Mouse (Mus musculus) neural tube, embryonic 12.5 days (tissue): ENCODE results near the gene Wasf2. TPM values are rescaled to one million over a fixed set of nuclear protein-coding genes. Genes with fewer than 3 reads are reported as not detected.
A peak's percentile ranks its signal among the peaks of the same experiment; 100 is the strongest.

Source experiments
- ATAC-seq: fragments of 200-750 bp; cut with Nextera tagmentation; 2 replicates; pipeline ENCODE4 v1.8.0; 2017; ENCODE audit warnings: low read depth, mild to moderate bottlenecking, moderate TSS enrichment, moderate library complexity; ENCODE audit not compliant: low FRiP score
- H3K27ac ChIP-seq: fragments of 300-500 bp; sonication (generic); 2 replicates; pipeline ENCODE4 v1.5.1; 2016
- H3K27me3 ChIP-seq: fragments of 300-500 bp; sonication (generic); replicated peaks from 2 replicates; pipeline ENCODE4 v1.6.1; 2016; ENCODE audit warnings: mild to moderate bottlenecking
- H3K36me3 ChIP-seq: fragments of 300-500 bp; sonication (generic); 2 replicates; pipeline ENCODE4 v1.6.1; 2016; ENCODE audit warnings: mild to moderate bottlenecking
- H3K4me1 ChIP-seq: fragments of 300-500 bp; sonication (generic); 2 replicates; pipeline ENCODE4 v1.6.1; 2016
- H3K4me2 ChIP-seq: fragments of 300-500 bp; sonication (generic); replicated peaks from 2 replicates; pipeline ENCODE4 v1.6.1; 2016; ENCODE audit warnings: mild to moderate bottlenecking
- H3K4me3 ChIP-seq: fragments of 300-500 bp; sonication (generic); 2 replicates; pipeline ENCODE4 v1.5.1; 2016
- H3K9ac ChIP-seq: fragments of 300-500 bp; sonication (generic); 2 replicates; pipeline ENCODE4 v1.6.1; 2016; ENCODE audit warnings: mild to moderate bottlenecking
- H3K9me3 ChIP-seq: fragments of 300-500 bp; sonication (generic); 2 replicates; pipeline ENCODE4 v1.6.1; 2016; ENCODE audit warnings: mild to moderate bottlenecking
- WGBS: fragments of 180-500 bp; shearing (Covaris S2); methylation state at CpG from one replicate; pipeline ENCODE4 v1.1.7; 2016; 5-methylcytosine and 5-hydroxymethylcytosine counted together
- polyA plus RNA-seq: library from polyadenylated mRNA; unstranded; fragments of >200 nt; fragmentation: Nextera tagmentation; extraction: Ambion mirVana; gene quantifications from 2 replicates; pipeline ENCODE4 v1.2.1, GENCODE M21; 2016

Wasf2 gene
- polyA plus RNA-seq, 1 experiment from 2014 or later = 30.5 TPM

GRCm38 (mm10) chr4:133117556-133118411, 12.5 kb upstream of the Wasf2 start:
- Histone ChIP-seq H3K9me3 (no peaks in the 10 kb centered on the region), H3K4me3 (no peak overlapping the region), H3K9ac (0 out of 2 replicates have a peak overlapping the region, but pooled peaks have one; percentile 26), H3K27ac (peak overlapping the region; percentile 62), H3K4me1 (peaks cover 23% of the 10 kb centered on the region), H3K27me3 (no peaks in the 10 kb centered on the region), H3K4me2 (peak overlapping the region; percentile 27), H3K36me3 (no peaks in the 10 kb centered on the region)
- WGBS = 35% methylated on average over 18 of the region's 18 CpGs
- ATAC-seq = no peak

GRCm38 (mm10) chr4:133118775-133119375, 11.4 kb upstream of the Wasf2 start:
- Histone ChIP-seq H3K4me1 (peaks cover 23% of the 10 kb centered on the region), H3K27ac (no peak overlapping the region), H3K9ac (no peak overlapping the region), H3K4me2 (no peak overlapping the region), H3K36me3 (no peaks in the 10 kb centered on the region), H3K4me3 (no peak overlapping the region), H3K9me3 (no peaks in the 10 kb centered on the region), H3K27me3 (no peaks in the 10 kb centered on the region)
- ATAC-seq = no peak
- WGBS = 90% methylated on average over 6 of the region's 6 CpGs

- WGBS = 89% methylated on average over 6 of the region's 6 CpGs
- Histone ChIP-seq H3K9me3 (no peaks in the 10 kb centered on the region), H3K36me3 (no peaks in the 10 kb centered on the region), H3K27me3 (no peaks in the 10 kb centered on the region), H3K4me1 (peaks cover 23% of the 10 kb centered on the region), H3K27ac (no peak overlapping the region), H3K4me2 (no peak overlapping the region), H3K4me3 (no peak overlapping the region), H3K9ac (no peak overlapping the region)
- ATAC-seq = no peak
Observed at GRCm38 (mm10) chr4:133119579-133119978, 10.7 kb upstream of the Wasf2 start.

- H3K36me3 ChIP-seq = no peaks in the 10 kb centered on the region
- no peak overlapping the region for H3K4me3 ChIP-seq
- no peak overlapping the region for H3K9ac ChIP-seq
- no peaks in the 10 kb centered on the region for H3K9me3 ChIP-seq
- 11% methylated on average over 11 of the region's 11 CpGs for WGBS
- 0 out of 2 replicates have a peak overlapping the region, but pooled peaks have one; percentile 16 for H3K4me2 ChIP-seq
- H3K27me3 ChIP-seq = no peaks in the 10 kb centered on the region
- no peak for ATAC-seq
- H3K4me1 ChIP-seq = peaks cover 23% of the 10 kb centered on the region
- H3K27ac ChIP-seq = no peak overlapping the region
Observed at GRCm38 (mm10) chr4:133120833-133121321, 9.4 kb upstream of the Wasf2 start.

- peaks cover 22% of the 10 kb centered on the region for H3K4me1 ChIP-seq
- no peak overlapping the region for H3K27ac ChIP-seq
- no peaks in the 10 kb centered on the region for H3K36me3 ChIP-seq
- no peak overlapping the region for H3K4me2 ChIP-seq
- WGBS = 62% methylated on average over 1 of the region's 1 CpGs
- no peaks in the 10 kb centered on the region for H3K27me3 ChIP-seq
- no peak for ATAC-seq
- H3K9ac ChIP-seq = no peak overlapping the region
- H3K4me3 ChIP-seq = no peak overlapping the region
- no peaks in the 10 kb centered on the region for H3K9me3 ChIP-seq
Observed at GRCm38 (mm10) chr4:133121416-133121815, 8.9 kb upstream of the Wasf2 start.

- Histone ChIP-seq H3K27ac (no peak overlapping the region), H3K4me2 (no peak overlapping the region), H3K9me3 (no peaks in the 10 kb centered on the region), H3K4me3 (no peak overlapping the region), H3K4me1 (peaks cover 17% of the 10 kb centered on the region), H3K36me3 (no peaks in the 10 kb centered on the region), H3K27me3 (no peaks in the 10 kb centered on the region), H3K9ac (no peak overlapping the region)
- ATAC-seq = no peak
- WGBS = 43% methylated on average over 5 of the region's 5 CpGs
Observed at GRCm38 (mm10) chr4:133121974-133122637, 8.2 kb upstream of the Wasf2 start.

- no peak for ATAC-seq
- 90% methylated on average over 3 of the region's 3 CpGs for WGBS
- no peaks in the 10 kb centered on the region for H3K27me3 ChIP-seq
Observed at GRCm38 (mm10) chr4:133127079-133127478, 3.2 kb upstream of the Wasf2 start.

GRCm38 (mm10) chr4:133127894-133128293, 2.4 kb upstream of the Wasf2 start:
- H3K4me2 ChIP-seq = no peak overlapping the region
- no peak overlapping the region for H3K9ac ChIP-seq
- no peaks in the 10 kb centered on the region for H3K27me3 ChIP-seq
- ATAC-seq = no peak
- H3K36me3 ChIP-seq = no peaks in the 10 kb centered on the region
- no peak overlapping the region for H3K4me3 ChIP-seq
- no peak overlapping the region for H3K27ac ChIP-seq
- H3K9me3 ChIP-seq = no peaks in the 10 kb centered on the region
- WGBS = 89% methylated on average over 4 of the region's 4 CpGs
- peaks cover 24% of the 10 kb centered on the region for H3K4me1 ChIP-seq

More at GRCm38 (mm10) chr4:133127079-133127478, 3.2 kb upstream of the Wasf2 start:
- H3K9ac ChIP-seq = no peak overlapping the region
- H3K36me3 ChIP-seq = no peaks in the 10 kb centered on the region
- H3K27ac ChIP-seq = no peak overlapping the region
- H3K4me2 ChIP-seq = no peak overlapping the region
- no peaks in the 10 kb centered on the region for H3K9me3 ChIP-seq
- peaks cover 21% of the 10 kb centered on the region for H3K4me1 ChIP-seq
- no peak overlapping the region for H3K4me3 ChIP-seq

GRCm38 (mm10) chr4:133129391-133129790, 914 bp upstream of the Wasf2 start:
- H3K4me1 ChIP-seq = peaks cover 25% of the 10 kb centered on the region
- WGBS = 37% methylated on average over 11 of the region's 11 CpGs
- H3K27me3 ChIP-seq = no peaks in the 10 kb centered on the region
- peak overlapping the region; percentile 47 for H3K9ac ChIP-seq
- H3K27ac ChIP-seq = no peak overlapping the region
- no peaks in the 10 kb centered on the region for H3K36me3 ChIP-seq
- ATAC-seq = no peak
- no peaks in the 10 kb centered on the region; the same call in 1 of the 2 replicates for H3K9me3 ChIP-seq
- H3K4me3 ChIP-seq = peak overlapping the region; percentile 88
- H3K4me2 ChIP-seq = peak overlapping the region; percentile 90

- Histone ChIP-seq H3K9ac (peak overlapping the region; percentile 75), H3K4me3 (peak overlapping the region; percentile 88), H3K36me3 (no peaks in the 10 kb centered on the region), H3K4me1 (peaks cover 25% of the 10 kb centered on the region), H3K4me2 (peak overlapping the region; percentile 90), H3K9me3 (no peaks in the 10 kb centered on the region; the same call in 1 of the 2 replicates), H3K27me3 (no peaks in the 10 kb centered on the region), H3K27ac (no peak overlapping the region)
- 6% methylated on average over 17 of the region's 17 CpGs for WGBS
- ATAC-seq = peak; percentile 39; the same call in 1 of the 2 replicates
Observed at GRCm38 (mm10) chr4:133130890-133131741, 811 bp downstream of the Wasf2 start.

GRCm38 (mm10) chr4:133132027-133132426, 1.7 kb downstream of the Wasf2 start:
- WGBS = 25% methylated on average over 6 of the region's 6 CpGs
- peak overlapping the region; percentile 75; the same call in 1 of the 2 replicates for H3K9ac ChIP-seq
- peak overlapping the region; percentile 90 for H3K4me2 ChIP-seq
- no peaks in the 10 kb centered on the region for H3K36me3 ChIP-seq
- no peak overlapping the region for H3K27ac ChIP-seq
- no peak for ATAC-seq
- H3K27me3 ChIP-seq = no peaks in the 10 kb centered on the region
- H3K9me3 ChIP-seq = no peaks in the 10 kb centered on the region; the same call in 1 of the 2 replicates
- peaks cover 25% of the 10 kb centered on the region for H3K4me1 ChIP-seq
- 0 out of 2 replicates have a peak overlapping the region, but pooled peaks have one; percentile 9 for H3K4me3 ChIP-seq
